Mouse (Mus musculus): ENCODE results near the gene Efcab7. TPM values are rescaled to one million over a fixed set of nuclear protein-coding genes. Genes with fewer than 3 reads are reported as not detected.

The Efcab7 gene
- polyA plus RNA-seq, 1 experiment from 2014 or later = 22.7 TPM

DNA sequence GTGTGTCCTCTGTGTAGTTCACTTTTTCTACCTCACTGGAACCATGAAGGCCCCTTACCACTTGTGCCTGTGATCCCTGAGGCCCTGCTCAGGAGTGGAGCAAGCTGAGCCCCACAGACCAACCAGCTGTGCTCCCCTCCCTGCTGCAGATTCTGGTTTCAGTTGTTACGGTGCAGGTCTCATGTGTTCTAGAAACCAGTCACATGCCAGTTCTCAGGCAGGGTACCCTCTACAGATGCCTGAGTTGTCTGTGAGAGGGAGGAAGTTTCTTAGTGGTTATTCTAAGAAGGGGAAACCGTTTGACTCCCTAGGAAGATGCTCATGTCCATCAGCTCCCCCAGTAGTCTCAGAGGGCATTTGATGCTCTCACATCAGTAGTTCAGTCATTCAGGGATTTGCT is 115.6 kb downstream of the Efcab7 start:
- ChIA-PET CTCF (no interaction called here), POLR2A (no interaction called here)
- DNase-seq (ENCODE audit: low read depth, low spot score) (no peak), ATAC-seq (no peak)
- TF ChIP-seq CTCF (IDR thresholded peaks at IDR 0.05) = no peak
- H3K27me3 ChIP-seq = no peaks in the 10 kb centered on the region
- in situ Hi-C loops (cut with MboI; ENCODE audit: low pct_unique_long_range_greater_than_20kb) = no loop called here

DNA sequence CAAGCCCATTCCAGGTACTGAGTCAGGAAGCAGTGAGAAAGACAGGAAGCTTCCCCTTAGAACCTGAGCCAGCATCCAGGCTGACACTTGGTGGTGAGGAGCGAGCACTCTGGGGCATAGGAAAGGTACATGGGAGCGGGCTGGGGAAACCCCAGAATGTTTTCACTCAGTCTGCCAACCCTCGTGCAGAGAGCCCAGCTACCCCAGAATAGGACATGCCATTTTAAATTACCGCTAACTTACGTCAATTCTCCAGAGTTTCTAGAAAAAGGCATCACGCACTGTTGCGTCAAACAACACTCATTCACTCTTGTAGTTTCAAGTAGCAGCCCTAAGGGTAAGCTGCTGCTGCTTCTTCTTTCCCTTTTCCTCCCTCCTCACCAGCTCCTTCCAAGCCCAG is 116.0 kb downstream of the Efcab7 start:
- ChIA-PET CTCF (no interaction called here), POLR2A (no interaction called here)
- no peak for TF ChIP-seq CTCF (IDR thresholded peaks at IDR 0.05)
- in situ Hi-C loops (cut with MboI; ENCODE audit: low pct_unique_long_range_greater_than_20kb) = no loop called here
- ATAC-seq = no peak
- DNase-seq (ENCODE audit: low read depth, low spot score) = no peak
- H3K27me3 ChIP-seq = no peaks in the 10 kb centered on the region

DNA sequence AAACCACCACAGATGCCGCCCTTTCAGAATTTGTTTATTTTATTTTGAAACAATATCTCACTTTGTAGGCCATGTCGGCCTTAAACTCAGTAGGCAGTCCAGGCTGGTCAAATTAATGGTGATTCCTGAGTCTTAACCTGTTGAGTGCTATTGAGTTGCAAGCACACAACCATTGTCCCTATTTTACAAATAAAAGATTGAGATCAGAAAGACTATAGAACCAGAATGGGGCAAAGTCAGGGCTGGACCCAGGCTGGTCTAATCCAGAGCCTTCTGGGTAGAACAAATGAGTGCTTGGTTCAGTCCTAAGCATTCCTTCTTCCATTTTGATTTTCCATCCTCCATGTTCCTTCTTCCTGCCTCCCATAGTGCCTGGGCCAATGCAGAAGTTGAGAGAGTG is 117.5 kb downstream of the Efcab7 start:
- ATAC-seq = no peak
- in situ Hi-C loops (cut with MboI; ENCODE audit: low pct_unique_long_range_greater_than_20kb) = no loop called here
- TF ChIP-seq CTCF (IDR thresholded peaks at IDR 0.05) = no peak
- ChIA-PET POLR2A (no interaction called here), CTCF (interaction anchor here (0.6 to 0.9 kb wide), 3 partner anchors 13 to 42 kb away, joined by 3 read pairs; no protein-coding TSS in a partner anchor)
- H3K27me3 ChIP-seq = no peaks in the 10 kb centered on the region
- DNase-seq (ENCODE audit: low read depth, low spot score) = no peak

DNA sequence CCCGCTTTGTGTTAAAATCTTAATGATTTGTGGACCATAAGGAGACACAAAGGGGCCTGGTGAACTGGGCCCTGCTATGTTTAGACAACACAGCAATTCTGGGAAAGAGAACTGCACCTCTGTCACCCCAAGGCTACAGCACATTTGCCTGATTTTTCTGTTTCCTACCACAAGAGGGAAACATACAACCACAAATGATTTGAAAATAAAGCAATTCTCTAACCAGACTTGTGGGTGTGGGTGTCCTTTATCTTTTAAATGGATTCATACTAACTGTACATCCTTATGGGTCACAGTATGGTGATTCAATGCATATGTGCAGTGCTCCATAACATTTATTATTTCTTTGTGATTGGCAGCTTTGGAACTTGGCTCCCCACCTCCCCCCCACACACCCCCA is 118.2 kb downstream of the Efcab7 start:
- TF ChIP-seq CTCF (IDR thresholded peaks at IDR 0.05) = peak; percentile 54
- CTCF ChIA-PET = interaction anchor here (0.9 kb wide), 1 partner anchor 16 kb away, joined by 3 read pairs; no protein-coding TSS in a partner anchor
- in situ Hi-C loops (cut with MboI; ENCODE audit: low pct_unique_long_range_greater_than_20kb) = no loop called here

DNA sequence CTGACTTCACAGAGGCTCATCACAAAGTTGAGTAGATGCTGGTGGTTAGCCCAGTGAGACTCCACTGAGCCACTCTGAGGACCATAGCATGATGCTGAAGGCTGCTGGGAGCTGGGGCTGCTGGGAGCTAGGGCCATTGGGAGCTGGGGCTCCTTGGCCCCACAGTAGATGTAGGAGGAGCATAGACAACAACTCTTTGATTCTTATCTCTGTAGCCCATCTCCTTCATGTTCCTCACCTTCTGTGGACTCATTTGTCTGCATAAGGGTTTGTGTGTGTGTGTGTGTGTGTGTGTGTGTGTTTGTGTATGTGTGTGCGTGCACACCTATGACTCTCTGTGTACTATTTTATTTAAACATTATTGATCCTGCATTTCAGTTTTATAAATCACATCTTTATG is 118.9 kb downstream of the Efcab7 start:
- ChIA-PET POLR2A (interaction anchor here (0.7 to 1.0 kb wide), 2 partner anchors 10 to 36 kb away, joined by 3 read pairs; no protein-coding TSS in a partner anchor), CTCF (no interaction called here)
- no peak for DNase-seq (ENCODE audit: low read depth, low spot score)

More for the DNA sequence above, 118.2 kb downstream of the Efcab7 start:
- DNase-seq (ENCODE audit: low read depth, low spot score) (no peak), ATAC-seq (no peak)
- POLR2A ChIA-PET = interaction anchor here (1.0 kb wide), 1 partner anchor 10 kb away, joined by 3 read pairs; no protein-coding TSS in a partner anchor
- H3K27me3 ChIP-seq = no peaks in the 10 kb centered on the region

DNA sequence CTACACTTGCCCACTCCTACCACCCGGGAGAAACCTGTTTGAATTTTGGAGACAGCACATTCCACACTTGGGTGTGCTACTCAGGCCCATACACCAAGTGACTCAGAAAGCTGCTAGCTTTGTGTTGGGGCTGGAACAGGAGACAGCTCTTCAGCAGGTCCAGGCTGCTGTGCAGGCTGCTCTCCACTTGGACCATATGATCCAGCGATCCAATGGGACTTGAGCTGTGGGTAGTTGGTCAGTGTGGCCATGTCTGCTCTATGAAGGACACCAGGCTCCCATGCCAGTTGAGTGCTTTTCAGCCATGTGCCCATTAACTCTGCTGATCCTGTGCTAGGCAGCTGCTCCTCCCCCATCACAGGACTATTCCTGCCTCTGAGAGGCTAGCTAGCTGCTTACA is 124.9 kb downstream of the Efcab7 start:
- in situ Hi-C loops (cut with MboI; ENCODE audit: low pct_unique_long_range_greater_than_20kb) = no loop called here
- ATAC-seq = no peak
- no peak for TF ChIP-seq CTCF (IDR thresholded peaks at IDR 0.05)
- no peaks in the 10 kb centered on the region for H3K27me3 ChIP-seq
- CTCF ChIA-PET = no interaction called here
- POLR2A ChIA-PET = no interaction called here
- DNase-seq (ENCODE audit: low read depth, low spot score) = no peak

More for the DNA sequence above, 118.9 kb downstream of the Efcab7 start:
- in situ Hi-C loops (cut with MboI; ENCODE audit: low pct_unique_long_range_greater_than_20kb) = no loop called here
- no peaks in the 10 kb centered on the region for H3K27me3 ChIP-seq
- ATAC-seq = no peak
- no peak for TF ChIP-seq CTCF (IDR thresholded peaks at IDR 0.05)

DNA sequence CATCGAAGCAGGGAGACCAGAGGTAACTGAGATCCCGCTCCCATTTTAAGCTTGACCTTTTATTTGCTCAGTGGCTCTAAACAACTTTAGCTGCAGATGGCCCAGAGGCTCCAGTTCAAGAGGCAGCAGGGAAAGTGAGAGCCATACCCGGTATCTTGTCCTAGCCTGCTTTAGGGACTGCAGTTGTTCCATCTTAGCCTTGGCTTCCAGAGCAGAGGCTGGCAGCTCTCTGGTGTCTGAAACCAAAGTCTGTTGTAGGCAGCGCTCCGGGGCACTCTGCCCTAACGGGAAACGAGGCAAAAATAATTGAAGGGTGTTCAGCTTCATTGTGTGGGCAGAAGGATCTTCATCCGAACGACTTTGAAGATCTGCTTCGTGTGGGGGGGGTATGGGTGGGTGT is 126.4 kb downstream of the Efcab7 start:
- TF ChIP-seq CTCF (IDR thresholded peaks at IDR 0.05) = no peak
- H3K27me3 ChIP-seq = no peaks in the 10 kb centered on the region
- POLR2A ChIA-PET = no interaction called here
- in situ Hi-C loops (cut with MboI; ENCODE audit: low pct_unique_long_range_greater_than_20kb) = no loop called here
- CTCF ChIA-PET = no interaction called here
- ATAC-seq = no peak
- DNase-seq (ENCODE audit: low read depth, low spot score) = no peak

DNA sequence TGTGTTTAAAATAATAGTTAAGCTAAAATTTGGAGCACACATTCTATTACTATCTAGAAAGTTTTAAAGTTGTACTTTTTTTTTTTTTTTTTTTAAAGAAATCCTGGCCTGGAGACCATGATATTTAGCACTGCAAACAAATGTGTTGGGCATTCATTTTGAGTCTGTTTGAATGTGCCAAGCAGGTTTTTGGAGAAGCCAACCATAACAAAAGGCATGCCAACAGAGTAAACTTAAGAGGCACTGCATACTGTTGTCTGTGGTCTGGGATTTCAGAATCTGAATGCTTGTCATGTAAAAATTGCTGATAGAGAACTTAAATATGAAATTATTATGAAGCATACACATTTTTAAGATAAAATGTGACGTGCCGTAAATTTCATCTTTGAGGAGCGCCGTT is 128.2 kb downstream of the Efcab7 start:
- ATAC-seq (no peak), DNase-seq (ENCODE audit: low read depth, low spot score) (no peak)
- ChIA-PET POLR2A (interaction anchor here (1.0 kb wide), 1 partner anchor 9 kb away, joined by 3 read pairs; no protein-coding TSS in a partner anchor), CTCF (interaction anchor here (1.7 kb wide), 1 partner anchor 51 kb away, joined by 4 read pairs; no protein-coding TSS in a partner anchor)
- in situ Hi-C loops (cut with MboI; ENCODE audit: low pct_unique_long_range_greater_than_20kb) = no loop called here
- H3K27me3 ChIP-seq = no peaks in the 10 kb centered on the region
- no peak for TF ChIP-seq CTCF (IDR thresholded peaks at IDR 0.05)

DNA sequence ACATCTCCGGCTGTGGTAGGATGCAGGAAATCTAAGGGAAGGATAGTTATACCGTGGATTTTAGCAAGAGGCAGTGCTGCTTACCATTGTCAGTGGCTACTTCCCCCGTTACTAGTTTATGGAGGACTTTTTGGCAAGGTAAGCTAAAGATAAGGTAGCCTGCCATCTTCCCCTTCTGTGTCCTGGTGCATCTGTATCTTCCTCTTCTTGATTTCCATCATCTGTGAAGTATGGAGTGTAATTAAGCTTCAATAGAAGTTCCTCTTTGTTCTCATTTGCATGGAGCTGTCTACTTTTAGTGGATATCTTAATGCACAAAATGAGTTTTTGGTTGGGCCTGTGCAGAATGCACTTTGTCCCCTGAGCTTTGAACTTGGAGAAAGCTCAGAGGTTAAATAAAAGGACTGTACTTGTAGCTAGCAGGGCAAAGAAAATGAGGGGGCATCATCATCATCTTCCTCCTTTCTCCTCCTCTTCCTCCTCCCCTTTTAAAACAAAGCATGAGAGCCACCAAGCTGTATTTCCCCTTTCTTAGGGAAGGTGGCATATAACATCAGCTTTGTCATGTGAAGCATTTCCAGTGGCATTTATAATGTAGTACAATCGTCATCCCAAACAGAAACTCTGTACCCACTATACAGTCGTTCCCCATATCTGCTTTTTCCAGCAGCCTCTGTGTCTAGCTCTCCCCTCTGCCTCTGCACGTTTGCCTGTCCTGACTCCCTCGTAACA is 129.3 kb downstream of the Efcab7 start:
- in situ Hi-C loops (cut with MboI; ENCODE audit: low pct_unique_long_range_greater_than_20kb) = no loop called here
- POLR2A ChIA-PET = interaction anchor here (1.0 kb wide), 1 partner anchor 10 kb away, joined by 3 read pairs; no protein-coding TSS in a partner anchor
- CTCF ChIA-PET = interaction anchor here (1.7 kb wide), 1 partner anchor 50 kb away, joined by 4 read pairs; no protein-coding TSS in a partner anchor

DNA sequence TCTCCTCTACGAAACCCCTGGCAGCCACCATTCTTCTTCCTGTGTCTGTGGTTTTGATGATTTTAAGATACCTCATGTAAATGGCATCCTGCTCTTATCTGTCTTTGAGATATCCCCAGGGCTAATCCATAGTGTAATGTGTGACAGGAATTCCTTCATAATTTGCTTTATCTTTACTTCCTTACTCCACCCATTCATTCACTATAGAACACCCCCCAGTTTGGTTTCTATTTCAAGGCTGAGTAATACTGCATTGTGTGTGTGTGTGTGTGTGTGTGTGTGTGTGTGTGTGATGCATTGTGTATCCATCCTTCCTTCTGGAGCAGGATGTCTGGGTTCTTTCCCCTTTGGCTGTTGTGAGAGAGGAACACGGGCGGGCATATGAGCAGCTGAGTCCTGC is 130.3 kb downstream of the Efcab7 start:
- POLR2A ChIA-PET = no interaction called here
- TF ChIP-seq CTCF (IDR thresholded peaks at IDR 0.05) = no peak
- ATAC-seq = no peak
- no peaks in the 10 kb centered on the region for H3K27me3 ChIP-seq
- CTCF ChIA-PET = no interaction called here
- DNase-seq (ENCODE audit: low read depth, low spot score) = no peak
- in situ Hi-C loops (cut with MboI; ENCODE audit: low pct_unique_long_range_greater_than_20kb) = no loop called here

More for the DNA sequence above, 129.3 kb downstream of the Efcab7 start:
- no peaks in the 10 kb centered on the region for H3K27me3 ChIP-seq
- no peak for ATAC-seq
- TF ChIP-seq CTCF (IDR thresholded peaks at IDR 0.05) = no peak
- no peak for DNase-seq (ENCODE audit: low read depth, low spot score)

Other genes with a start within 250 kb of the Efcab7 start
- not detected for gene Foxd3, start 172.9 kb upstream of the Efcab7 start, polyA plus RNA-seq (2021)
- gene Alg6, start 113.5 kb upstream of the Efcab7 start, polyA plus RNA-seq (2021) = 13.8 TPM
- gene Pgm1, start 100.2 kb downstream of the Efcab7 start, polyA plus RNA-seq (2021) = 74.9 TPM
- 4.3 TPM for gene Itgb3bp, start 100.6 kb downstream of the Efcab7 start, polyA plus RNA-seq (2021)